Mouse (Mus musculus): Measurements from ENCODE around the gene Cftr.

Cftr gene

GRCm38 (mm10) chr6:18170311-18170922 lies at the start of gene Cftr:
TSS of gene Cftr (plus strand) at chr6:18170687.
- no peak for DNase-seq (ENCODE audit: low spot score in 2 of 2)

- DNase-seq (ENCODE audit: low spot score in 2 of 2): no peak
Observed at GRCm38 (mm10) chr6:18127206-18127983, 43.1 kb upstream of the Cftr start.

- DNase-seq (ENCODE audit: low spot score in 2 of 2): no peak
Observed at GRCm38 (mm10) chr6:18128059-18128458, 42.4 kb upstream of the Cftr start.

- no peak for DNase-seq (ENCODE audit: low spot score in 2 of 2)
Observed at GRCm38 (mm10) chr6:18135246-18135645, 35.2 kb upstream of the Cftr start.

GRCm38 (mm10) chr6:18153031-18153430 lies 17.5 kb upstream of the Cftr start:
- peak in 1 of 2 experiments; percentile 32 for DNase-seq (ENCODE audit: low spot score in 2 of 2)

GRCm38 (mm10) chr6:18169618-18170017 lies 869 bp upstream of the Cftr start:
- no peak for DNase-seq (ENCODE audit: low spot score in 2 of 2)

GRCm38 (mm10) chr6:18171614-18172013 lies 1.1 kb downstream of the Cftr start:
- no peak for DNase-seq (ENCODE audit: low spot score in 2 of 2)

GRCm38 (mm10) chr6:18177509-18177908 lies 7.0 kb downstream of the Cftr start:
- DNase-seq (ENCODE audit: low spot score in 2 of 2): no peak

GRCm38 (mm10) chr6:18180665-18181064 lies 10.2 kb downstream of the Cftr start:
- no peak for DNase-seq (ENCODE audit: low spot score in 2 of 2)

GRCm38 (mm10) chr6:18182903-18183302 lies 12.4 kb downstream of the Cftr start:
- no peak for DNase-seq (ENCODE audit: low spot score in 2 of 2)

GRCm38 (mm10) chr6:18220691-18221090 lies 50.2 kb downstream of the Cftr start:
- no peak for DNase-seq (ENCODE audit: low spot score in 2 of 2)

- DNase-seq (ENCODE audit: low spot score in 2 of 2): no peak
Observed at GRCm38 (mm10) chr6:18223206-18223605, 52.7 kb downstream of the Cftr start.

- DNase-seq (ENCODE audit: low spot score in 2 of 2): no peak
Observed at GRCm38 (mm10) chr6:18225157-18225556, 54.7 kb downstream of the Cftr start.

- DNase-seq (ENCODE audit: low spot score in 2 of 2): no peak
Observed at GRCm38 (mm10) chr6:18246495-18246894, 76.0 kb downstream of the Cftr start.

- DNase-seq (ENCODE audit: low spot score in 2 of 2): no peak
Observed at GRCm38 (mm10) chr6:18247891-18248463, 77.5 kb downstream of the Cftr start.

GRCm38 (mm10) chr6:18248464-18248863 lies 78.0 kb downstream of the Cftr start:
- no peak for DNase-seq (ENCODE audit: low spot score in 2 of 2)

- DNase-seq (ENCODE audit: low spot score in 2 of 2): no peak
Observed at GRCm38 (mm10) chr6:18254586-18254985, 84.1 kb downstream of the Cftr start.

GRCm38 (mm10) chr6:18270983-18271382 lies 100.5 kb downstream of the Cftr start:
- no peak for DNase-seq (ENCODE audit: low spot score in 2 of 2)

- DNase-seq (ENCODE audit: low spot score in 2 of 2): no peak
Observed at GRCm38 (mm10) chr6:18300781-18301180, 130.3 kb downstream of the Cftr start.

- no peak for DNase-seq (ENCODE audit: low spot score in 2 of 2)
Observed at GRCm38 (mm10) chr6:18302105-18302504, 131.6 kb downstream of the Cftr start.

GRCm38 (mm10) chr6:18303228-18303627 lies 132.7 kb downstream of the Cftr start:
- DNase-seq (ENCODE audit: low spot score in 2 of 2): no peak

- DNase-seq (ENCODE audit: low spot score in 2 of 2): no peak
Observed at GRCm38 (mm10) chr6:18305130-18305529, 134.6 kb downstream of the Cftr start.

GRCm38 (mm10) chr6:18310983-18311382 lies 140.5 kb downstream of the Cftr start:
- DNase-seq (ENCODE audit: low spot score in 2 of 2): no peak
